ENCODE assay signal across 8 mouse cellular contexts in genomic region chr19:8578293-8578969, GRCm38 (mm10). TPM values are rescaled to one million over a fixed set of nuclear protein-coding genes. Genes with fewer than 3 reads are reported as not detected.
DNase-seq lines count a peak whose midpoint lies in the region; ATAC-seq and TF ChIP-seq lines count a peak whose summit lies in the region.

No protein-coding gene starts in this region.

- DNase-seq in CD4-positive helper T cell, adult 2 months (ENCODE audit: low read depth, low spot score): peak; percentile 50
- DNase-seq in adrenal gland, postnatal 14 days: peak; percentile 69
- DNase-seq in kidney, postnatal 14 days: peak; percentile 64
- peak; percentile 51 for DNase-seq in liver, adult 2 months (ENCODE audit: extremely low read depth, low read depth, low spot score)
- peak; percentile 75 for DNase-seq in testis, postnatal 10 days (ENCODE audit: low spot score)

- H3K4me2 ChIP-seq in embryonic facial prominence, embryonic 12.5 days (replicated peaks): peak overlapping the region; percentile 64
- peak overlapping the region; percentile 83 for H3K4me2 ChIP-seq in heart, embryonic 13.5 days
- H3K4me2 ChIP-seq in myocyte (ENCODE audit: low read depth): peak overlapping the region; percentile 50

- peak overlapping the region; percentile 31 for H3K4me3 ChIP-seq in embryonic facial prominence, embryonic 12.5 days
- H3K4me3 ChIP-seq in heart, embryonic 13.5 days: peak overlapping the region; percentile 50
- no peak overlapping the region for H3K4me3 ChIP-seq in liver, adult 2 months (ENCODE audit: insufficient read depth, low read depth, low read length)
- no peak overlapping the region for H3K4me3 ChIP-seq in myocyte

- H3K9me3 ChIP-seq in embryonic facial prominence, embryonic 12.5 days: no peaks in the 10 kb centered on the region
- no peaks in the 10 kb centered on the region for H3K9me3 ChIP-seq in heart, embryonic 13.5 days

- H3K36me3 ChIP-seq in embryonic facial prominence, embryonic 12.5 days: no peaks in the 10 kb centered on the region
- no peaks in the 10 kb centered on the region for H3K36me3 ChIP-seq in heart, embryonic 13.5 days
- H3K36me3 ChIP-seq in liver, adult 2 months (ENCODE audit: control insufficient read depth, insufficient read depth, low read length): no peaks in the 10 kb centered on the region
- no peaks in the 10 kb centered on the region for H3K36me3 ChIP-seq in myocyte (ENCODE audit: control insufficient read depth, insufficient read depth)

- ATAC-seq in embryonic facial prominence, embryonic 12.5 days (ENCODE audit: insufficient number of reproducible peaks, insufficient read depth, low FRiP score, low TSS enrichment): peak; percentile 69
- ATAC-seq in heart, embryonic 13.5 days (ENCODE audit: extremely low read depth, insufficient number of reproducible peaks, low FRiP score, low TSS enrichment): no peak

- H3K79me2 ChIP-seq in liver, adult 2 months (ENCODE audit: control insufficient read depth, insufficient read depth, low read length): no peaks in the 10 kb centered on the region
- no peaks in the 10 kb centered on the region for H3K79me2 ChIP-seq in myocyte (ENCODE audit: control insufficient read depth, insufficient read depth)

- no peak overlapping the region for H3ac ChIP-seq in myocyte (ENCODE audit: control insufficient read depth, insufficient read length)

- WGBS in embryonic facial prominence, embryonic 12.5 days: 9% methylated on average over 24 of the region's 24 CpGs
- WGBS in heart, embryonic 13.5 days: 5% methylated on average over 24 of the region's 24 CpGs
- 16% methylated on average over 24 of the region's 24 CpGs for WGBS in liver, adult 2 months

- TF ChIP-seq POLR2A in liver, adult 2 months (IDR thresholded peaks at IDR 0.05; ENCODE audit: extremely low read depth, insufficient read depth, low read length): no peak
- no peak for TF ChIP-seq POLR2A in myocyte (IDR thresholded peaks at IDR 0.05; ENCODE audit: insufficient read length, low read depth)

- H3K27ac ChIP-seq in embryonic facial prominence, embryonic 12.5 days: 0 out of 2 replicates have a peak overlapping the region, but pooled peaks have one; percentile 54
- H3K27ac ChIP-seq in heart, embryonic 13.5 days (replicated peaks): no peak overlapping the region
- H3K27ac ChIP-seq in liver, adult 2 months (replicated peaks; ENCODE audit: insufficient read depth, low read depth, low read length): no peak overlapping the region

- H3K27me3 ChIP-seq in embryonic facial prominence, embryonic 12.5 days: no peaks in the 10 kb centered on the region
- 0 out of 2 replicates have a peak, but pooled peaks cover 5% of the 10 kb centered on the region for H3K27me3 ChIP-seq in heart, embryonic 13.5 days (replicated peaks)
- H3K27me3 ChIP-seq in liver, adult 2 months (ENCODE audit: control insufficient read depth, insufficient read depth, low read length): no peaks in the 10 kb centered on the region
- peaks cover 30% of the 10 kb centered on the region for H3K27me3 ChIP-seq in myocyte (ENCODE audit: control insufficient read depth, insufficient read depth, insufficient read length)

- peak; percentile 97 for TF ChIP-seq CTCF in liver, adult 2 months (IDR thresholded peaks at IDR 0.05; ENCODE audit: low read depth, low read length)

- peak overlapping the region; percentile 47 for H3K9ac ChIP-seq in embryonic facial prominence, embryonic 12.5 days
- H3K9ac ChIP-seq in heart, embryonic 13.5 days: peak overlapping the region; percentile 81
- H3K9ac ChIP-seq in liver, adult 2 months (ENCODE audit: low read depth, low read length): peak overlapping the region; percentile 37; the same call in 1 of the 2 replicates

- H3K4me1 ChIP-seq in embryonic facial prominence, embryonic 12.5 days: 0 out of 2 replicates have a peak, but pooled peaks cover 7% of the 10 kb centered on the region
- H3K4me1 ChIP-seq in heart, embryonic 13.5 days: peaks cover 7% of the 10 kb centered on the region
- peaks cover 1% of the 10 kb centered on the region; the same call in 1 of the 2 replicates for H3K4me1 ChIP-seq in liver, adult 2 months (ENCODE audit: control insufficient read depth, insufficient read depth, low read length)

TF ChIP-seq in myocyte, 11 proteins besides CTCF, POLR2A, EP300 and RAD21:
- TF ChIP-seq CEBPB (IDR thresholded peaks at IDR 0.05; ENCODE audit: insufficient read depth, poor library complexity, severe bottlenecking) (no peak), TCF12 (IDR thresholded peaks at IDR 0.05; ENCODE audit: insufficient read depth, poor library complexity, severe bottlenecking) (no peak), MAX (IDR thresholded peaks at IDR 0.05; ENCODE audit: low read depth) (no peak), MYOD1 (IDR thresholded peaks at IDR 0.05; ENCODE audit: control insufficient read depth in 1 of 3, insufficient read length in 2 of 3, low read depth in 2 of 3) (no peak), MYOG (IDR thresholded peaks at IDR 0.05; ENCODE audit: control insufficient read depth in 1 of 3, insufficient read depth in 1 of 3, insufficient read length in 2 of 3, low read depth in 2 of 3) (no peak), TCF3 (IDR thresholded peaks at IDR 0.05; ENCODE audit: insufficient read length, low read depth) (no peak), SRF (IDR thresholded peaks at IDR 0.05; ENCODE audit: control insufficient read depth, insufficient read length, low read depth) (no peak), REST (IDR thresholded peaks at IDR 0.05; ENCODE audit: insufficient read depth, insufficient read length) (no peak), USF1 (IDR thresholded peaks at IDR 0.05; ENCODE audit: low read depth) (no peak), POLR2AphosphoS2 (IDR thresholded peaks at IDR 0.05; ENCODE audit: insufficient read length, low read depth) (no peak), E2F4 (IDR thresholded peaks at IDR 0.05; ENCODE audit: insufficient read depth) (no peak)
TF ChIP-seq in myocyte: peak in this region for 0.

RNA-seq across cellular contexts. Expression of gene Slc22a8, which starts 12.6 kb away (rescaled TPM):
- 0.15 and 0.53 TPM in 2 replicates for total RNA-seq in adrenal gland, postnatal 14 days (2021)
- polyA plus RNA-seq in embryonic facial prominence, embryonic 12.5 days (2016; fragmentation: Nextera tagmentation; extraction: Ambion mirVana): 0.08 and 0.10 TPM in 2 replicates
- 0.04 and 0.06 TPM in 2 replicates for polyA plus RNA-seq in heart, embryonic 13.5 days (2015; fragmentation: Nextera tagmentation; extraction: Ambion mirVana)
- total RNA-seq in liver, adult 2 months (2014; rRNA removed): not detected in 2 replicates
- 0.02 TPM in 1 of 2 replicates, not detected in the other for polyA plus RNA-seq in liver, adult 2 months (2012; rRNA removed)
- polyA plus RNA-seq in myocyte (2012; fragmentation: generic; extraction: Trizol): not detected

RNA-seq across cellular contexts. Expression of gene Slc22a6, which starts 39.4 kb away (rescaled TPM):
- total RNA-seq in adrenal gland, postnatal 14 days (2021): not detected in 2 replicates
- 0.87 and 1.3 TPM in 2 replicates for polyA plus RNA-seq in embryonic facial prominence, embryonic 12.5 days (2016; fragmentation: Nextera tagmentation; extraction: Ambion mirVana)
- polyA plus RNA-seq in heart, embryonic 13.5 days (2015; fragmentation: Nextera tagmentation; extraction: Ambion mirVana): not detected in 2 replicates
- not detected in 2 replicates for total RNA-seq in liver, adult 2 months (2014; rRNA removed)
- polyA plus RNA-seq in liver, adult 2 months (2012; rRNA removed): 0.02 TPM in 1 of 2 replicates, not detected in the other
- not detected for polyA plus RNA-seq in myocyte (2012; fragmentation: generic; extraction: Trizol)

Comparison
In these comparisons a context has a peak if more than half of its experiments do, and no peak if none do; other contexts are left out.
1. H3K4me3 ChIP-seq: peak in embryonic facial prominence, embryonic 12.5 days (single experiment) and heart, embryonic 13.5 days (single experiment); none in liver, adult 2 months (single experiment) and myocyte (single experiment).
2. Peak in every context shown above with its lines, with median percentiles within 50 percentile points of each other: DNase-seq, H3K4me2 ChIP-seq and H3K9ac ChIP-seq.